Mouse (Mus musculus) thymus, adult 18-20 months (tissue): Measurements from ENCODE around the gene Tomm34.

ENCODE experiments used
- DNase-seq, 2 experiments: peaks; one replicate each; pipeline ENCODE4 v3.0.0; 2022; ENCODE audit warnings: mixed read lengths in 2 of 2

Tomm34 gene

DNA sequence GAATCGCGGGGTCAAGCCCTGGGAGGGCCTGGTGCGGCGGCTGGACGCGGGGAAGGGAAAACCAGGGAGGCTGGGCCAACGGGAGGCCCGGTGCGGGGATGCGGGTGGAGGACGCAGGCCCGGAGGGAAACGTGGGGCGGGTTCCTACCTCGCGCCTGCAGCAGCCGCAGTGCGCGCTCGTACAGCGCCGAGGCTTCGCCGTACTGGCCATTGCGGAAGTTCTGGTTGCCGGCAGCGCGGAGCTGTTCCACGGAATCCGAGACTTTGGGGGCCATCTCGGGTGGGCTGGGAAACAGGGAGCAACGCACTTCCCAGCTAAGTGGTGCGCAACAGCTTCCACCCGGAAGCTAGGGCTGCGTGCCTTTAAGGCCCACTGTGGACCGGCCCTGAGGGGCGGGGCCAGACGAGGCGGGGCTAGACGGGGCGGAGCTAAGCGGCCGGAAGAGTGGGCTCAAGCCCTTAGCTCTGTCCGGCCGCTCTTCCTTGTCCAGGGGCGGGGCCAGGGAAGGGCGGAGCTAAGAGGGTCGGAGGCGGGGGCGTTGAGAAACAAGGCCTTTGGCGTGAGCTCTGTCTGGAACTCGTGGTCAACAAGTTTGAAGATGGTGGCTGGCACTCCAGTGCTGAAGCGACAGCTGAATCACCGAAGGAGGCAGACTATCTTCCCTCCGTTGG, at the start of gene Tomm34:
TSS of gene Tomm34 (minus strand) at position 405 of the 672 bp plus-strand sequence.
- peak; percentile 79 to 85 for DNase-seq

DNA sequence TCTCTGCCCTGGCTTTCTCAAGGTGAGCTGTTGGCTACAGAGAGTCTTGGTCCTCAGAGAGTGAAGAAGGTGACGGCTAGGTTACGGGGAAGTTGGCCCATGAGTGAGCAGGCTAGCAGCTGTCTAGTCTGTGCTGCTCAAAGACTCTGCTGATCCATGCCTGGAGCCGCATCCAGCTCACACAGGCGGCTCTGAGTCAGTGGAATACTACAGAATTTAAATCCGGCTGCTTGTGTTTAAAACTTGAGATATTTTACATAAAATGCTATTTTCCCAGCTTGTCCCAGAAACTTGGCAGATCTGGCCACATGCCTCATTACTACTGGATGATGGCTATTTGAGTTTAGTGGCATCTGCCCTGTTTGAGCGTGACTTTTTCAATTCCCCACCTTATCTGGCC, 48.5 kb upstream of the Tomm34 start:
- no peak for DNase-seq

DNA sequence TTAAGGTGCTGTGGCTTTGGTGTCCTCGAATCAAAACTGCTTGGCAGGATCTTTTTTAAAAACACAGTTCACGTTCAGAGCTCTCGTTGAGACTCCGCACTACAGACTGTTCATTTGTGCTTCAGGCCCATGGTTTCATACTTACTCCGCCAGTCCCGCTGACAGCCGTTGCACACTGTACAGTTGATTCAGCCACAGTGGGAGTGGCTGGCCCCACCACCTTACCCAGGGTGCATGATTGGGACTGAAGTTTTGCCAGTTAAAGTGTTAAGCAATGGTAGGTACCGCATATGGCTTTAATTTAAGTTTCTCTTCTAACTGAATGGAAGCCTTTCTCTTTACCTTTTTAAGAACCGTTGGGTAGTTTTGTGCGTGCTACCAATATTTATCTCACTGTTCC, 44.6 kb upstream of the Tomm34 start:
- DNase-seq: no peak

DNA sequence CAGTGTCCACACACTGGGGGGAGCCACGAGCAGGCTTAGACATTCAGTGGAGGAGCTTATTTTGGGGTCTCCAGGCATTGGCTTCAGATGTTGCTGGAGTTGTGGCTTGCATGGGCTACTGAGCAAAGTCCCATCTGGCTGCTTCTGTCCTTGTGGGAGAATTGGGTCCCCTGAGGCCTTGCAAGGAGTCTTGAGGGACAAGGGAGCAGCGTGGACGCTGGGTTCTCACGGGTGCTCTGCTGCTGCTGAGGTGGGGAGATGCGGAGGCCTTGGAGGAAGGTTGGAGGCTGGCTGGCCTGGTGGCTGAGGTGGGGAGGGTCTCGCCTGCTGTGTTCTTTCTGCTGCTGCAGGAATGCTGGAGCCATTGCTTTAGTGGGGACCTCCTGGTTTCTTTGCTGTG, 43.1 kb upstream of the Tomm34 start:
- no peak for DNase-seq

DNA sequence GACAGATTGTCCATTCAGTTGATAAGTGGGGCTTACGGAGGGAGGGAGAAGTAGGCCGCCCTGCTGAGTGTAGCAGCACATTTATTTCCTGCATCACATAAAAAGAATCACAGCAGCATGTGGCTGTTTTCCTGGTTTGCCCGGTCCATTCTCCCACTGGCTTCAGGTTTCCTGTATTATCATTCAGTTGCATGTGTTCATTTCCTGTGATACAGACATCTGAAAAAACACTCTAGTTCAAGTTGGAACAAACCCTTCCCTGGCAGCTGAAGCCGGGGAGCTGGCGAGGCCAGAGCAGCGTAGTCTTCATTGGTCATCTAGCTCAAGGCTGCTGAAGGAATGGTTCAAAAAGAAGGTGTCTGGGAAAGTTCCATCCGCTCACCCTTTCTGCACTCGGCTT, 40.6 kb upstream of the Tomm34 start:
- no peak for DNase-seq

DNA sequence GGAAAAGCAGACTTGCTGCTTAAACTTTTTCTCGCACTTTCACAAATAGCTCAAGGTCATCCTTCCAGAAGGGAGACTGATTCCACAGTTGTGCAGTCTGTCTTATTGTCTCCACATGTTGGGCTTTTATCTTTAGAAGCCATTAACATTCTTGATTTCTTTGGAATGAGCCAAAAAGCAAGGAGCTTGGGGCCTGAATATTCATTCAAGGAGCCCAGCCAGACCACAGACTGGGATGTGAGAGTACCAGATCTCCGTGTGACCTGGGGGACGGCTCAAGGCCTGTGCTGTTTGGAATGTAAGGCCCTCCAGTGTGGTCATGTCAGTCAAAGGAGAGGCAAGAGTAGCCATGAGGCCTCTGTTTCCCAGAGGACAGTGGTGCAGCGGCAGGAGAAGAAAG, 37.5 kb upstream of the Tomm34 start:
- no peak for DNase-seq

DNA sequence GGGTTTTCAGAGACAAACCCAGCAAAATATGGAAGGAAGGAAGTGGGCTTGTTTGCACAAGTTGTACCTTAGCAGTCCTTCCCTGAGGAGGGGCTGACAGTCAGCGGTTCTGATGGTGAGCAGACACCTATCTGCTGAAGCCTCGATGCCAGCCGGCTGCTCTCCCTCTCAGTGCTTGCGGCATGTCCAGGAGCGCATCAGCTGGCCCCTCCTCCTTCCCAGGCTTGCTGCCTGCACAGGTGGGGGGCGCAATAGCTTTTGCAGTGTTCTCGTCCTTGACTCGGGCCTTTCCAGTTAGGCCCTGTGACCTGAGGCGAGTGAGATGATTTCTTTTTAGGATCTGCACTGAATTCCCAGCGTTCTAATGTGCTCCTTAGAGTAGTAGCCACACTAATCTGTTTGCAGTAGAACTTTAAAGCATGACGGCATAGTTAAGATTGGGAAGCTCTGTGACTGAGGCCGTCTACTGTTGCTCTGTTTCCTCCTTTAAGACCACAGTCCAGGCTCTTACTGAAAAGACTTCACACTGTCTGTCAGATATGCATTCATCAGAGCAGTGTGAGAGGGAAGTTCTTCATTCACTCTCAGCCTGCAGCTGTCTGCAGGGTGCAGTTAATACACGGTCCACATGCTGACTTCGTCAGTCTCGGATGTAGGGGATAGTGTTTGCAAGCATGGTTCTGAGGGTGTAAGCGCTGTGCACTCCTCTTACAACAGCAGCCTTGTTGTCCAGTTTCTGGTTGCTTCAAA, 36.3 kb upstream of the Tomm34 start:
- no peak for DNase-seq

DNA sequence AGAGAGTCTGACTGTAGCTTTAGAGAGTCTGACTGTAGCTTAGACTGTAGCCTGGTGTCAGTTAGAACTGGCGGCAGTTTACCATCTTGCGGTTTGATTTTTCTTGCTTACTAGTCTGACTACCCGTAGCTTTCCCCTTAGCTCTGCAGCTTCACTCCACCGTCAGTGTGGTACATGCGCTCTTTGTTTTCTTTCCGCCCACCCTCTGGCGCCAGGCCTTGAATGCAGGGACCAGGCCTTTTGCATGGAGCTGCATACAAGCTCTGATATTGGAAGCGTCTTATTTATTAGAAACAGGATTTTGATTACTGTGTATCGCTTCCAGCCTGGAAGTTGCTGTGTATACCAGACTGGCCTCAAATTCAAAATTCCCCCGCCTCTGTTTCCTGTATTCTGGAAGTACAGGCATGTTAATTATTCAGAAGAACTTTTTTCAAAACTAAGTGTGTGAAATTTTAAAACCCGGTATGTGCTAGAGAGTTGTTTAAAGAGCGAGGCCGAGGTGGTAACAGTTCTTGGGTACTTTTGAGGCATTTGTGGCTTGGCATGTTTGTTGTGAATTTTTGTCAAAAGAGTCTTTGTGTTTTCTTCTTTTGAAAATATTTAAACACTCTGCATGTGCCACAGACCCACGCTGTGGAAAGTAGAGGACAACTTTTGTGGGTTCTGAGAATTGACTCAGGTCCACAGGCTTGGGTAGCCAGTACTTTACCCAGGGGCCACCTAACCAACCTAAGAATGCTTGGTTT, 35.5 kb upstream of the Tomm34 start:
- no peak for DNase-seq

DNA sequence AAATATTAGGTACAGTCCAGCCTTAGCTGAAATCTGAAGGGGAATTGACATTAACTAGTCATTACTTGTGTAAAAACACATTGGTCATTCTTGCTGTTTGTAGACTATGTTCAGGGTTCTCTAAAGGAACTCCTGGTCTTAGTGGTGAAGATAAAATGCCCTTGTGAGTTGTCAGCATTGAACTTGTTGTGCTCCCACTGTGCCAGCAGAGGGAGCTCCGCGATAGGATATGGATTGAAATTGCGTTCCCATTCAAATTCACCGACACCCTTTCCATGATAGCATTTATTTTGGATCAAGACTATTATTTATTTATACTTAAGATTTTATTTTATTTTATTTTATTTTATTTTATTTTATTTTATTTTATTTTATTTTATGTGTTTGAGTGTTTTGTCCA, 32.5 kb upstream of the Tomm34 start:
- DNase-seq: no peak

DNA sequence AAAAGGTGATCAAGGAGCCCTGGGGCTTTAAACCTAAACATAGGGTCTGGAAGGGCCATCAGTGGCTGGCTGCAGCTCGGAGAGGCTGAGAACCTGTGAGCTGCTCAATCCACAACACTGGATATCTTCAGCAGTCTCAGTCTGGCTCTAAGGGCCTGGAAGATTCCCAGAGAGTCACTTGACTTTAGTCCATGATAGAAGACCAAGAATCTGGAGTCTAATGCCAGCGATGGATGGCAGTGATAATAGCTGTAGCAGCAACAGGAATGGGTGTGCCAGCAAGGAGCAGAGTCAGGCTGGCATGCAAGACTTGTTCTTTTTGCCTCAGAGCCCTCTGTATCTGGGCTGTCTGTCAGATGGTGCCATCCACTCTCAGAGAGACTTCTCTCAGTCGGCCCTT, 31.4 kb upstream of the Tomm34 start:
- DNase-seq: no peak

DNA sequence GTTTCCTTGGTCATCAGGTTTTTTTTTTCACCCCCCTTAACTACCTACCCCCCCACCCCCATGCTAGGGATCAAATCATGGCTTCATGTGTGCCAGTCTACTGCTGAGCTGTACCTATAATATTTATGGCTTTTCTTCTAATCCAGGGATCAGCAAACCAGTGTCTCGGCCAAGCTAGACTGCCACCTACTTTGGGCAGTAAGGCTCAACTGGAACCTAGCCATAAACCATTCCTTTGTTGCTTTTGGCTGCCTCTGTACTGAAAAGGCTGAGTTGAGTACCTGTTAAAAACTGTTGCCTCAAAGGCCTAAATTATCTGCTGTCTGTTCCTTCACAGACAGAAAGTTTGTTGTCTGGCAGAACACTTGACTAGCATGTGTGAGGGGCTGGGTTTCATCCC, 31.0 kb upstream of the Tomm34 start:
- DNase-seq: no peak

DNA sequence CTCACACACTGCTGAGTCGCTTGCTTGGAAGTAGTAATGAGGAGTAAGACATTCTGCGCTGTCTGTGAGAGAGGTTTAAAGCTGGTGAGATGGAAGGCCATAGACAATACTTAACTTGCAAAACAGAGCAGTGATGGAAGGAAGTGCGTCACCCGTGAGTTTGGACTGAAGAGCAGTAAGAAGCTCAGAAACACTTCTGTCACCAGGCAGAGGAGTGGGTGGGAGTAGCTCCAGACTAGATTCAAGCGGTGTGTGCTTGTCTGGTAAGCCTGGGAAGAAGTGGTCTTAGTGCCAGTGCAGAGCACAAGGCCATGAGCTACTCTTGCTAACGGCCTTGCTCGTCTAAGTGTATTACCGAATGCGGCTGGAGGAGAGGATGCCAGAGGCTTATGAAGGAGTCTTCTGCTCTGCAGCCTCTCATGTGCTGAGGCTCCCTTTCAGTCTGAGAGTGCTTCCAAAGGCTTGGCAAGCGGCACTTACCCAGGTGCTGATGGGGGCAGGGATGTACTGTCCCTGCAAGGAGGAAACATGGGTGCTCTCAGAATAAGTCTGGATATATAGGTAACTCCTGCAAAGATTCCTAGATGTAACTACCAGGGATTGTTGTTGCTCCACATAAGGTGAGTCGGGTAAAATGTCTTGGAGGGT, 27.8 kb upstream of the Tomm34 start:
- no peak for DNase-seq

DNA sequence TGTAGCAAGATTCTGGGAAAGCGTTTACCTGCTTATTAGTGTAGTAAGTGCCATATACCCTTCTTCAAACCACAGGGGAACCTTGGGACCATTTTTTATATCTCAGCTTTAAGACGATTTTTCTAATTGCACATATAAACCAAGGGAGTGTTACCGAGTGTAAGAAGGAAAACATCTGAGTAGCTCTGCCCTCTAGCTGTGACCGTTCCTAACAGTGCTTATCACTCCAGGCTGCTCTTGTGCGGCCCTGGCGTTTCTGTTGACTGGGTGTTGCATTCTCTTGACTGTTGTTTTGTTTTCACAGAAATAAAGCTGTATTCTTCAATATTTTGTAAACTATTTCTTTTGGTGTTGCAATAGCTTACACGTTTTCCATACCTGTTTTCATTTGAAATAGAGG, 23.2 kb upstream of the Tomm34 start:
- DNase-seq: no peak

DNA sequence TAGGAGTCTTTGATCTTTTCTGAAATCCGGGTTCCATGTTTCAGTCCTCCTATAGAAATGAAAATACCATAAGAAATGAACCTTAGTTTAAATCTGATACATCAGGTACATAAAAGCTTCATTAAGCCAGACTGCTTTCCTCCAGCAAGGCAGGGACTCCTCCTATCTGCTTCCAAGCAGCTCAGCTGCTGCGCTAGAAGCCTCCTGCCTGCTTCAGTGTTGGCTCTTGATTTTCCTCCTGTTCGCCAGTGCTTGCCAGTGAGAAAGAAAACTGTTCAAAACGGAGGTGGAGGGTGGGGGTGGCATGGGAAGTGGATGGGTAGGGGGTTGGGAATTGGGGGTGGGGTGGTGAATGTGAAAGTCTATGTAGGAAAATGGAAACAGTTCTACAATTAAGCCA, 18.5 kb upstream of the Tomm34 start:
- no peak for DNase-seq

DNA sequence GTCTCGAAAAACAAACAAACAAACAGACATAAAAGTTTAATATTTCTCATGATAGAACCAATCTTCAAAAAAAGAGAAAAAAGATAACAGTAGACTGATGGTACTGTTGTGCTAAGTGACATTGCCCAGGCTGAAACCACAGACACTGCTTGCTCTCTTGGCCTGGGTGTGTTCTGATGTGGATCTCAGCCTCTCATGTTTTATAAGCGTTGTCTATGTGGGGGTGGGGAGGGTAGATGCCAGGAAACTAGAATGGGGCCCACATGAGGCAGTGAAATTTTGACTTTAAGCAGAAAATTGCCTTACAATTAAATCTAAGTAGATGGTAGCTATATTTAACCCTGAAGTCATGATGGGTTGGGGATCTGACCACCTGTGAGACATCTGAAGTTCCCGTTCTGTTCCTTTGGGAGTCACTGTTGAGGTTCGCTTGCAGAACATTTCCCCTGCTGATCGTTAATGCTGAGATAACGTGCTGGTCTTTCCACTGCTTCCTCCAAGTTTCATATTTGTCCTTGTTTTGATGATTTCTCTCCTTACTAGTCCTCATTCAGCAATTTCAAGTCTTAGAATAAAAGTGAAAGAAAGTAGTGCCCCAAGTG, 16.5 kb upstream of the Tomm34 start:
- no peak for DNase-seq

DNA sequence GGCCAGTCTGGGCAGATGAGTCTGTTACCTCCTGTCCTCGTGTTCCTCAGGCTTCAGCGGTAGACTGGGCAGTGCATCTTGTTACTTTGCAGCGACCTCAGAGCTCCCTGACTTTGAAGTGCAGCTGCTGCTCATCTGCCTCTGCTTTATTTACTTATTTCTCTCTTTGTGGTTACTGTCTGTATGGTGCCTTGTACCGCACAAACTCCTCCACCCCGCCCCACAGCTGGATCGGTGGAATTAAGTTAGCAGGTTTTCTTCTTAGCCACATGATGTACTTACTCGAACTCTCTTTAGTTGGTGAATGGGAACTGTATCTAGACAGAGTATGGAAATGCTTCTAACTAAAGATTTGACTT, 13.4 kb upstream of the Tomm34 start:
- peak; percentile 76 to 88 for DNase-seq

DNA sequence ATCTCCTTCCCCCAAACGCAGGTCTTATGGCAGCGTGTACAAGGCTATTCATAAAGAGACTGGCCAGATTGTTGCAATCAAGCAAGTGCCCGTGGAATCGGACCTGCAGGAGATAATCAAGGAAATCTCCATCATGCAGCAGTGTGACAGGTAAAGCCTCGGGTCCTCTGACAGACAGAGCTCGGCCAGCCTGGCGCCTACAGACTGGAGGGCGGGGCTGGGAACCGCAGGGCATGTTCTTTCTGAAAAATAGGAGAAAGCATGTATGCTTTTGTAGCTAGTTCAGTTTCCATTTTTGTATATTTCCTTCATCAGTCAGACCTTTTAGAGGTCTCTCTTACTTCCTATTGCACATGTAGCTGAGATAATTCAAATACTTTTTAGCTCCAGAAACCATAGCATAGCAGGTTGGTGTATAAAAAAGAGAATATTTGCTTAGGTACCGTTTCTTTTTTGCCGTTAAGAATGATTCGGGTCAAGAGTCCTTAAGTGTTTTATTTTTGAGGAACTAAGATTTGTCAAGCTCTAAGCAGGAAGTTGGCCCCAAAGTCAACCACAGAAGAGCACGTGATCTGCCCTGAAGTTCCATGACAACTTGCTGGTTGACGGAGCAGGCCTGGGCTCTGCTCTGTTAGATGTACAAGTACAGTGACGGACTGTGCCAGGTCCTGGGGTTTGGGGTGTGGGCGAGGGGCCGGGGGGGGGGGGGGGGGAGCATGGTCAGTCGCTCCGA, 12.8 kb upstream of the Tomm34 start:
- DNase-seq: peak; percentile 71 to 84

DNA sequence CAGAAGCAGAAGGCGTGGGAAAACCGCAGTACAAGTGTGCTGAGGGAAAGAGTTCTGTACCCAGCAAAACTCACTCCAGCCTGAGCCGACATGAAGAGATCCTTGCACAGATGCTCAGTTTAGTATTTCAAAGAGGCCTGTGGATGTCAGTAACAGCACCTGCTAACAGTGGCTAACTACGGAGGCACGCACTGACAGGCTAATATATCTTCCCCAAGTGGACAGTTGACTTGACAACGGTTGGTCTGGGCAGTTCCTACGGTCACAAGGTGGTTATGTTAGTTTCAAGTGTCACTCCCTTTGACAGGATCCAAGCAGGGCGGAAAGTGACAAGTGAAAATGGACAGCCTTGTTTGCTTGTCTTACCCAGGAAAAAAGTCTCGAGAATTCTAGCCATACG, 11.2 kb upstream of the Tomm34 start:
- no peak for DNase-seq

DNA sequence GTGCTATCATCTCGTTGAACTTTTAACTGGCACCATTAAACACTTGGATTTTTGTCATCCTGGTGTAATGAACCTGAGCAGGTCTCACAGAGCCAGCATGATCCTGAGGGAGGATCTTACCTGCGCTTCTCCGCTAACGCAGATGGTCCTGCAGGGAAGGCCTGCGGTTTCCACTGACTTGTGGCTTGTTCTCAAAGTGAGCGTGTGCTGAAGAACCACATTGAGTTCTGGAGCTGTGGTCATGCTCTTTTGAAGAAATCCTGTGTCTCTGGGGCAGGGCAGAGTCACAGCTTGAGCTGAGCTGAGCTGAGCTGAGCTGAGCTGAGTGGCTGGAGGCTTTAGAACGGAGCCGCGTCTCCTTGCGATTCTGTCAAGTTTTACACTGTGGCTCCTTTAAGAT, 10.6 kb upstream of the Tomm34 start:
- peak in 1 of 2 experiments; percentile 62 for DNase-seq

DNA sequence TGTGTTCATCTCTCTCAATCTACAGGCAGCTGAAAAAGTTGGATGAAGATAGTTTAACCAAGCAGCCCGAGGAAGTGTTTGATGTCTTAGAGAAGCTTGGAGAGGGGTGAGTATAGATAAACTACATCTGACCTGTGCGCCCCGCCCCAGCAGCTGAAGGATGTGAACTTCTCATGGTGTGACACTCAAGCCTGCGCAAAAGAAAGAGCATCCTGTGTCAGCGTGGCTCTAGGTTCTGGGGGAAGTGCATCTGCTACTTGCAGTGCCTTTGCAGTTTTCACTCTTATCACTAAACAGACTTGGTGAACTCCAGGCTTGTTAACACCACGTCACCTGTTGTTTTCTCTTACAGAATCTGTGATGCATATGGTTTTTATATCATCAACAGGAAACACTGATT, 8.5 kb upstream of the Tomm34 start:
- DNase-seq: peak; percentile 72 to 84

DNA sequence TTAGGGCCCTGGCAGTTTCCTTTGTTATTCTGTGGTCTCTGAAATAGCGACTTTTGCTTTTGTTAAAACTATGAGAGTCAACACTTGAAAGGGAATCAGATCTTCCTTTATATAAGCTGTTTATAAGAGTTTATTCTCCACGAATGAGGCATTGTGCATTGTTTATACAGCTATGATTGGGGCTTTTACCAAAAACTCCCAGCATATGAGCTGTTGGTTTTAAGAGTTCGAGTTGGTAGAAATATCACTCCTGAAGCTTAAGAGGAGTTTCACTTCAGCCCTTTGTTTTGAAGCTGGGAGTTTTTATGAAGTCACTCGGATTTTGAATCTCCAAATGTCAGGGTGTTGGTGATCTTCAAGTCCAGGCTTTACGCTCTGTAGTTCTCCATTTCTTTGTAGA, 6.9 kb upstream of the Tomm34 start:
- no peak for DNase-seq

DNA sequence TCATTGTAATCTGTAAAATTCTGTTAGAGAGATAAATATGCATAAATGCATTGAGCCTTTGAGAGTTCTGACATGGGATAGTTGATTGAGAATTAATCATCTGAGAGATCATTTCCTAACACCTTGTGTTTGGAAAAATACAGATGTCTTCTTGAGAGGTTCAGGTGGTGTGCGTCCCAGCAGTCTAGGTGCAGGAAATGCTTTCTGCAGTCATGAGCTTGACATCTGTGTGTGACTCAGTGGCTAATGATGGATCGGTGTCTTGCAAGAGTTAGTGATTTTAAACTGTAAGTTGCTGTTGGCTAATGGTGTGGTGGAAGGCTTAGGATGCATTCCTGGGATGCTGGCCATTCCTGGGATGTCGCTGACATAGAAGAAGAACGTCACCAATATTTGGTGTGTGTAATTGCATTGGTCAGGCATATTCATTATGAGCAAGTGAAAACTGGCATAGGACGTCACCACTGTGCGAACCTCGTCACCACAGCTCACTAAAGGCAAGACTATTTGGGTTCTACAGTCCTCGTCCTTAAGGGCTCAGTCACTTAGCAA, 6.0 kb upstream of the Tomm34 start:
- DNase-seq: no peak
